8 mouse cellular contexts compared by ENCODE assay signal in genomic region chr14:54617152-54617896, GRCm38 (mm10). TPM values are rescaled to one million over a fixed set of nuclear protein-coding genes. Genes with fewer than 3 reads are reported as not detected.
DNase-seq lines count a peak whose midpoint lies in the region; ATAC-seq and TF ChIP-seq lines count a peak whose summit lies in the region.

No protein-coding gene starts in this region.

- H3K9ac ChIP-seq in heart, postnatal 0 days (replicated peaks; ENCODE audit: low read depth, low read length): peak overlapping the region; percentile 81
- H3K9ac ChIP-seq in limb, embryonic 11.5 days (ENCODE audit: low read length): peak overlapping the region; percentile 83

- intact Hi-C loops in gastrocnemius, postnatal 36 days (cut with DNase I): loop anchor here (1.0 kb wide), 1 partner anchor 10 kb away; no protein-coding TSS in a partner anchor

- no peaks in the 10 kb centered on the region for H3K27me3 ChIP-seq in heart, postnatal 0 days (ENCODE audit: control insufficient read depth, insufficient read depth, low read length)
- no peaks in the 10 kb centered on the region for H3K27me3 ChIP-seq in limb, embryonic 11.5 days (ENCODE audit: control insufficient read depth, insufficient read depth, low read length)

- DNase-seq in heart, postnatal 0 days (ENCODE audit: low spot score): peak; percentile 3
- DNase-seq in heart, adult 18-20 months: no peak
- peak; percentile 81 for DNase-seq in ES-CJ7 (ENCODE audit: low read depth, low spot score)
- DNase-seq in limb, embryonic 11.5 days (ENCODE audit: low spot score): peak; percentile 60
- peak; percentile 66 for DNase-seq in neural tube, embryonic 10.5 days (ENCODE audit: extremely low spot score, low spot score)
- DNase-seq in gastrocnemius, postnatal 36 days: no peak
- DNase-seq in cerebellum, adult 8-10 months: no peak

- 0 out of 2 replicates have a peak, but pooled peaks have one; percentile 14 for TF ChIP-seq EP300 in heart, postnatal 0 days (IDR thresholded peaks at IDR 0.05; ENCODE audit: low read depth)

- peak overlapping the region; percentile 93 for H3K4me2 ChIP-seq in heart, postnatal 0 days (ENCODE audit: low read depth, low read length)
- peak overlapping the region; percentile 65 for H3K4me2 ChIP-seq in limb, embryonic 11.5 days (ENCODE audit: low read depth, severe bottlenecking)

- no peak for TF ChIP-seq CTCF in heart, postnatal 0 days (IDR thresholded peaks at IDR 0.05; ENCODE audit: low read depth)
- TF ChIP-seq CTCF in embryonic fibroblast, embryonic 13.5 days (IDR thresholded peaks at IDR 0.05; ENCODE audit: borderline replicate concordance, insufficient read depth, low read length): no peak

- no peaks in the 10 kb centered on the region for H3K9me3 ChIP-seq in heart, postnatal 0 days (replicated peaks; ENCODE audit: control insufficient read depth, low read length)
- H3K9me3 ChIP-seq in limb, embryonic 11.5 days (ENCODE audit: control insufficient read depth, low read length): no peaks in the 10 kb centered on the region

- peak overlapping the region; percentile 75 for H3K4me3 ChIP-seq in heart, postnatal 0 days (ENCODE audit: low read depth, low read length)
- H3K4me3 ChIP-seq in embryonic fibroblast, embryonic 13.5 days (ENCODE audit: insufficient read depth, low read length): peak overlapping the region; percentile 91
- peak overlapping the region; percentile 89 for H3K4me3 ChIP-seq in limb, embryonic 11.5 days (ENCODE audit: low read depth, low read length)

- H3K4me1 ChIP-seq in heart, postnatal 0 days (ENCODE audit: control insufficient read depth, insufficient read depth): peaks cover 4% of the 10 kb centered on the region; the same call in 1 of the 2 replicates
- H3K4me1 ChIP-seq in embryonic fibroblast, embryonic 13.5 days (ENCODE audit: control insufficient read depth, insufficient read depth, low read length): peaks cover 3% of the 10 kb centered on the region; the same call in 1 of the 2 replicates
- no peaks in the 10 kb centered on the region for H3K4me1 ChIP-seq in limb, embryonic 11.5 days (ENCODE audit: control insufficient read depth, insufficient read depth, low read length)

- WGBS in heart, postnatal 0 days: 2% methylated on average over 38 of the region's 38 CpGs
- WGBS in limb, embryonic 11.5 days: 2% methylated on average over 38 of the region's 38 CpGs

- peaks cover 27% of the 10 kb centered on the region for H3K36me3 ChIP-seq in heart, postnatal 0 days (replicated peaks; ENCODE audit: control insufficient read depth, insufficient read depth, low read length)
- peaks cover 7% of the 10 kb centered on the region for H3K36me3 ChIP-seq in limb, embryonic 11.5 days (ENCODE audit: control insufficient read depth, insufficient read depth, low read length)

- peak overlapping the region; percentile 74 for H3K27ac ChIP-seq in heart, postnatal 0 days (ENCODE audit: low read depth)
- no peak overlapping the region for H3K27ac ChIP-seq in embryonic fibroblast, embryonic 13.5 days (ENCODE audit: insufficient read depth, low read length)
- peak overlapping the region; percentile 65; the same call in 1 of the 2 replicates for H3K27ac ChIP-seq in limb, embryonic 11.5 days (replicated peaks; ENCODE audit: low read depth, low read length)

- no peak for TF ChIP-seq POLR2A in embryonic fibroblast, embryonic 13.5 days (IDR thresholded peaks at IDR 0.05; ENCODE audit: low read depth, low read length)

- ATAC-seq in heart, postnatal 0 days (ENCODE audit: insufficient read depth, low read depth): peak; percentile 28
- peak; percentile 55 for ATAC-seq in limb, embryonic 11.5 days (ENCODE audit: insufficient number of reproducible peaks, low FRiP score, low TSS enrichment, low read depth)

RNA-seq across cellular contexts. Expression of gene Psmb5, which starts 0.5 kb away (rescaled TPM):
- total RNA-seq in heart, postnatal 0 days (2014; rRNA removed; ENCODE audit: low replicate concordance): 207 TPM in 2 replicates
- polyA plus RNA-seq in heart, postnatal 0 days (2015; fragmentation: Nextera tagmentation; extraction: Ambion mirVana): 342 and 350 TPM in 2 replicates
- total RNA-seq in heart, adult 18-20 months (2021): 100 to 1,000 TPM; 173 to 201 TPM
- polyA plus RNA-seq in embryonic fibroblast, embryonic 13.5 days (2011; ENCODE audit: insufficient read length, low read depth, missing spikeins): 147 and 178 TPM in 2 replicates
- 474 and 488 TPM in 2 replicates for polyA plus RNA-seq in limb, embryonic 11.5 days (2014; fragmentation: Nextera tagmentation; extraction: Ambion mirVana)
- total RNA-seq in gastrocnemius, postnatal 36 days (2021): 100 to 1,000 TPM; 167 to 169 TPM

RNA-seq across cellular contexts. Expression of gene Psmb11, which starts 3.9 kb away (rescaled TPM):
- not detected in 2 replicates for total RNA-seq in heart, postnatal 0 days (2014; rRNA removed; ENCODE audit: low replicate concordance)
- not detected in 2 replicates for polyA plus RNA-seq in heart, postnatal 0 days (2015; fragmentation: Nextera tagmentation; extraction: Ambion mirVana)
- total RNA-seq in heart, adult 18-20 months (2021): not detected
- not detected in 2 replicates for polyA plus RNA-seq in embryonic fibroblast, embryonic 13.5 days (2011; ENCODE audit: insufficient read length, low read depth, missing spikeins)
- 0.20 TPM in 1 of 2 replicates, not detected in the other for polyA plus RNA-seq in limb, embryonic 11.5 days (2014; fragmentation: Nextera tagmentation; extraction: Ambion mirVana)
- total RNA-seq in gastrocnemius, postnatal 36 days (2021): under 1 TPM in 1 of 2 experiments, not detected in 1; 0.26 TPM

RNA-seq across cellular contexts. Expression of gene 4931414P19Rik, which starts 11.5 kb away (rescaled TPM):
- total RNA-seq in heart, postnatal 0 days (2014; rRNA removed; ENCODE audit: low replicate concordance): 5.3 and 12.4 TPM in 2 replicates
- 3.3 and 4.0 TPM in 2 replicates for polyA plus RNA-seq in heart, postnatal 0 days (2015; fragmentation: Nextera tagmentation; extraction: Ambion mirVana)
- total RNA-seq in heart, adult 18-20 months (2021): 1 to 10 TPM; 3.0 to 6.1 TPM
- 3.6 and 4.8 TPM in 2 replicates for polyA plus RNA-seq in embryonic fibroblast, embryonic 13.5 days (2011; ENCODE audit: insufficient read length, low read depth, missing spikeins)
- 6.8 and 7.8 TPM in 2 replicates for polyA plus RNA-seq in limb, embryonic 11.5 days (2014; fragmentation: Nextera tagmentation; extraction: Ambion mirVana)
- 1 to 10 TPM; 1.5 to 3.3 TPM for total RNA-seq in gastrocnemius, postnatal 36 days (2021)

RNA-seq across cellular contexts. Expression of gene Gm17606, which starts 23.4 kb away (rescaled TPM):
- total RNA-seq in heart, postnatal 0 days (2014; rRNA removed; ENCODE audit: low replicate concordance): not detected in 2 replicates
- not detected in 2 replicates for polyA plus RNA-seq in heart, postnatal 0 days (2015; fragmentation: Nextera tagmentation; extraction: Ambion mirVana)
- total RNA-seq in heart, adult 18-20 months (2021): not detected
- polyA plus RNA-seq in embryonic fibroblast, embryonic 13.5 days (2011; ENCODE audit: insufficient read length, low read depth, missing spikeins): not detected in 2 replicates
- not detected in 2 replicates for polyA plus RNA-seq in limb, embryonic 11.5 days (2014; fragmentation: Nextera tagmentation; extraction: Ambion mirVana)
- total RNA-seq in gastrocnemius, postnatal 36 days (2021): not detected

RNA-seq across cellular contexts. Expression of gene Cdh24, which starts 23.8 kb away (rescaled TPM):
- total RNA-seq in heart, postnatal 0 days (2014; rRNA removed; ENCODE audit: low replicate concordance): 6.2 and 7.0 TPM in 2 replicates
- polyA plus RNA-seq in heart, postnatal 0 days (2015; fragmentation: Nextera tagmentation; extraction: Ambion mirVana): 0.41 and 0.47 TPM in 2 replicates
- total RNA-seq in heart, adult 18-20 months (2021): under 1 TPM; 0.12 to 0.59 TPM
- 3.4 and 5.3 TPM in 2 replicates for polyA plus RNA-seq in embryonic fibroblast, embryonic 13.5 days (2011; ENCODE audit: insufficient read length, low read depth, missing spikeins)
- polyA plus RNA-seq in limb, embryonic 11.5 days (2014; fragmentation: Nextera tagmentation; extraction: Ambion mirVana): 8.6 and 10.2 TPM in 2 replicates
- under 1 TPM; 0.36 to 0.59 TPM for total RNA-seq in gastrocnemius, postnatal 36 days (2021)

Comparison
In these comparisons a context has a peak if more than half of its experiments do, and no peak if none do; other contexts are left out.
1. DNase-seq: peak in heart, postnatal 0 days (single experiment), ES-CJ7 (single experiment), limb, embryonic 11.5 days (single experiment) and neural tube, embryonic 10.5 days (single experiment); none in heart, adult 18-20 months (0 of 2), gastrocnemius, postnatal 36 days (0 of 2) and cerebellum, adult 8-10 months (single experiment).
2. Peak in every context shown above with its lines, with median percentiles within 50 percentile points of each other: H3K4me3 ChIP-seq.